Mouse (Mus musculus): Measurements from ENCODE around the gene Dstn. TPM values are rescaled to one million over a fixed set of nuclear protein-coding genes. Genes with fewer than 3 reads are reported as not detected.
A peak's percentile ranks its signal among the peaks of the same experiment; 100 is the strongest.

Dstn gene
- polyA plus RNA-seq, 1 experiment from 2014 or later = 377 TPM

DNA sequence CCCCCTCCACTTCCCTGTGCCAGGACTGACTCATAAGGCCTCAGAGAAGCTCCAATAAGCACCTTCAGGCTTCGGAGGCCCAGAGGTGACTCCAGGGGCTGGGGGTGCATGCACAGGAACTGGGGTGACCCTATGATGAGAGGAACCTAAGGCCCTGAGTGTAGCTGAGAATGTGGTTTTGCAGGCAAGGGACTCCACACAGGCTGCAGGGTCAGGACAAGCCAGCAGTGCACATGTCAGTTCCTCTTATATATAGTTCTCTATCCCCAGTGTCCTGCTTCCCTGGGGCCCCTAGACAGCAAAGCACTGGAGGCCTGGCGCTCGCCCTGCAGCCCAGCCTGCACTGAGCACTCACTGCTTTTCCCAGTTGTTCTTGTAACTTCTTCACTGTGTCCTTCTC, 32.9 kb downstream of the Dstn start:
- H3K4me3 ChIP-seq = no peak overlapping the region
- no peaks in the 10 kb centered on the region for H3K9me3 ChIP-seq
- no peaks in the 10 kb centered on the region for H3K27me3 ChIP-seq
- H3K4me1 ChIP-seq = peaks cover 23% of the 10 kb centered on the region
- no peak overlapping the region for H3K9ac ChIP-seq
- WGBS = 92% methylated on average over 3 of the region's 3 CpGs
- ATAC-seq (ENCODE audit: insufficient number of reproducible peaks, insufficient read depth, low FRiP score, low TSS enrichment, low read depth) = no peak
- H3K36me3 ChIP-seq = peaks cover 99% of the 10 kb centered on the region
- no peak overlapping the region for H3K4me2 ChIP-seq
- no peak overlapping the region for H3K27ac ChIP-seq

DNA sequence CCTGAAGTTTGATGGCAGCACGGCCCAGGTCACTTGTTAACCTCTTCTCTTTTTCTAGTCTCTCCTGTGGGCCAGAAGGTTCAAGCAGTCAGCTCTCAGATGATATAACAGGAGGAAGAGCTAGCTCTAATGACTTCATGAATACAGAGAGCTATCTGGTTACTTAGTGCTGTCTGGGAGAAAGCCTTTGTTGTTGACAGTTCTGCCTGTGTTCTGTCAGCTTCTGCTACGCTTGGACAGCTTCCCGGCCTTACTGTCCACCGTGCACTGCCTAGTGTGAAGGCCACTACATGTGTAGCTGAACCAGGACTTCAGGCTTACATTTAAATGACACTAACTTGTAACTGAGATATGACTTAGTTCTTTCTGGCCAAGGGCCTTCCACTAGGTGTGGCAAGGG, 33.3 kb downstream of the Dstn start:
- peaks cover 23% of the 10 kb centered on the region for H3K4me1 ChIP-seq
- H3K9ac ChIP-seq = no peak overlapping the region
- no peak overlapping the region for H3K4me3 ChIP-seq
- ATAC-seq (ENCODE audit: insufficient number of reproducible peaks, insufficient read depth, low FRiP score, low TSS enrichment, low read depth) = no peak
- H3K27me3 ChIP-seq = no peaks in the 10 kb centered on the region
- 89% methylated on average over 4 of the region's 4 CpGs for WGBS
- no peaks in the 10 kb centered on the region for H3K9me3 ChIP-seq
- H3K4me2 ChIP-seq = no peak overlapping the region
- H3K27ac ChIP-seq = no peak overlapping the region
- H3K36me3 ChIP-seq = peaks cover 100% of the 10 kb centered on the region

DNA sequence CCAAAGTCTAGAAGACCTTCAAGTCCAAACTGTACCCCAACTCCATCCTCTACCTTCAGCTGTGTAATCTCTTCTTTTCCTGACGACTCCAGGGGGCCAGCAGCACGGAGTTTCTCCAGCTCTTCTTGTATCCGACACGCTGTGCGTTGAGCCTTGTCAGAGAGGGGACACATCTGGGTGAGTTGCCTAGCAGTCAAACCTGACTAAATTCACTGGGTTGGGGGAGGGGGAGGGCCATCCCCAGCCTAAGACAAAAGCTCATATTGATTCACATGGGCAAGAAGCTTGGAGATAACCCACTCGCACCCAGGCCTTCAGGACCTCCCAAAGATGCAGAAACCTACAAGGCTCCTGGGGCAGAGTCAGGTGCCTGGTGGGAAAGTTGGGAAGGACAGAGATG, 34.1 kb downstream of the Dstn start:
- no peak for ATAC-seq (ENCODE audit: insufficient number of reproducible peaks, insufficient read depth, low FRiP score, low TSS enrichment, low read depth)
- H3K4me2 ChIP-seq = no peak overlapping the region
- 95% methylated on average over 6 of the region's 6 CpGs for WGBS
- H3K36me3 ChIP-seq = peaks cover 100% of the 10 kb centered on the region
- H3K4me3 ChIP-seq = no peak overlapping the region
- no peak overlapping the region for H3K9ac ChIP-seq
- no peaks in the 10 kb centered on the region for H3K9me3 ChIP-seq
- H3K4me1 ChIP-seq = peaks cover 23% of the 10 kb centered on the region
- no peaks in the 10 kb centered on the region for H3K27me3 ChIP-seq
- no peak overlapping the region for H3K27ac ChIP-seq

DNA sequence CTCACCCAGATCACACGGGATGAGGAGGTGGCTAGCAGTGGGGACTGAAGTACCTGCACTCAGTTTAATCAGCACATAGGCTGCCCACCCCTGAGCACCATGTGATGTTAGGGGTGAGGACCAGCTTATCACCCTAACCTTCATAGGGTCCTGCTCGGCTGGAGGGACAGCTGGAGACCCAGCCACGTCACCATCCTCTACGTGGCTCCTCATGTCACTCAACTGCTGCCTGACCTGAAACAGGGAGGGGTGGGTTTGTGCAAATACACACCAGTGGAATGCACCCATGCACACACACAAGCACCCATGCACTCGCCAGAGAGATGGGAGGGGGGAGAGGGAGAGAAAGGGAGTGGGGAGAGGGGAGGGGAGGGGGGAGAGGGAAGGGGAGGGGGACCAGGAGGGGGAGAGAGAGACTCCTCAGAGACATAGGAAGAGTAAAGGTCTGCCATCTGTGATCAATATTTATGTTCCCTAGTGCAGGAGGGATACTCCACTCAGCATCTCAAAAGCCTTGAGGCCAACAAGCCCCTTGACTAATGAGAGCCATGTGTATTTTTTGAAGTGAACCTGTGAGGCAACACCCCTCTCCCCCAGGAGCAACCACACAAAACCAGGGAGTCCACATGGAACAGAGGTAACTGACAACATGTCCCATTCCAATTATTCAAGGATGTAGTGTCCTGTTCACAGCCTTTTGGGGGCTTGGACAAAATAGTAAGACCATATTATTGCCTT, 35.3 kb downstream of the Dstn start:
- Histone ChIP-seq H3K9me3 (no peaks in the 10 kb centered on the region), H3K4me2 (no peak overlapping the region), H3K36me3 (peaks cover 100% of the 10 kb centered on the region), H3K4me1 (peaks cover 23% of the 10 kb centered on the region), H3K27me3 (no peaks in the 10 kb centered on the region), H3K27ac (peak overlapping the region; percentile 16; the same call in 1 of the 2 replicates), H3K4me3 (no peak overlapping the region), H3K9ac (no peak overlapping the region)
- no peak for ATAC-seq (ENCODE audit: insufficient number of reproducible peaks, insufficient read depth, low FRiP score, low TSS enrichment, low read depth)
- 62% methylated on average over 5 of the region's 5 CpGs for WGBS

DNA sequence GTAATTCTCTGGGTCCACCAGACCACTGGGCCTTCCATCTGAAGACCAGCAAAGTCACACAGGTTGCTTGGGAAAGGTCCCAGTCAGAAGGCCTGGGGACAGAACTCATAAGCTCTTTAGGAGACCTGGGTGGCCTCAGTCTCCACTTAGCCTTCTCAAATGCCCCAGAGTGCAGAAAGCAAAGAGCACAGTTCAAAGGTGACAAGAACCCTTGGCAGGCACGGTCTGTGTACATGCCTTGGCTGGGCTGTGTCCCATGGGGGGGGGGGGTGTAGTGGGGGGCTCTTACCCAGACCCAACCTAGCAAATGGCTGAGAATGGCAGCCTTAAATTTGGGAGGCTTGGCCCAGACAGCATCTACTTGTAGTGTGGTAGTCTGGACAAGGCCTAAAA, 35.9 kb downstream of the Dstn start:
- Histone ChIP-seq H3K27me3 (no peaks in the 10 kb centered on the region), H3K4me3 (no peak overlapping the region), H3K36me3 (peaks cover 100% of the 10 kb centered on the region), H3K9me3 (no peaks in the 10 kb centered on the region), H3K9ac (no peak overlapping the region), H3K27ac (peak overlapping the region; percentile 16; the same call in 1 of the 2 replicates), H3K4me2 (no peak overlapping the region), H3K4me1 (peaks cover 23% of the 10 kb centered on the region)
- ATAC-seq (ENCODE audit: insufficient number of reproducible peaks, insufficient read depth, low FRiP score, low TSS enrichment, low read depth) = no peak
- WGBS = 31% methylated on average over 1 of the region's 1 CpGs

DNA sequence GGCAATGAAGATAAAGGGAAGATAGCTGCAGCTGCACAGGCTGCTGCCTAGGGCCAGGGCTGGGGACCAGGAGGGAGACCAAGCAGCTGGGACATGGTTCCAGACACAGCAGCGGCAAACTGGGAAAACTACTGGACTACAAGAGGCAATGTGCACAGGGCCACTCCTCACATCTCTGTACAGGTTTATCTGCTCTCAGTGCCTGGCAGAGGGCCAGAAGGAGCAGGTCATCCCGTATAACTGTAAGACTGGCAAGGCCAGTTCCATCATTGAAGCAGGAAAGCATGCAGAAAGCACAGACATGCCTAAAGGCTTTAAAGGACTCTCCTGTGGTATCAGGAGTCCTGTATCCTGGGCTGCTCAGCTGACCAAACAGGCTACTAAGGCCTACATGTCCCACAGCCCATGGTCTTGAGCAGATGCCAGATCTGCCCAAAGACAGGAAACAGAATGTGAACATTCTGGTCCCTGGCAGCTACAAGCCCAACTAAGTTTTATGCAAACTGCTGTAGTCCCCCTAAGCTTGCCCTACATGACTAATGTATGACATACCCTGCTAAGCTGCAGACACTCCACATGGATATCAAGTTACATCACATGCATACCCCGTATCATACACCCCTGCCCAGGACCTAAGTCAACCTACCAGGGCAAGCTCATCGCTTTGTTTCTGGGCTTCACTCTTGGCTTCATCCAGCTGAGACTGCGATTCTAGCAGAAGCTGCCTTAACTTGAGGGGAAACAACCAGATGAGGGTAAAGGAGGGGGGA, 36.6 kb downstream of the Dstn start:
- ATAC-seq (ENCODE audit: insufficient number of reproducible peaks, insufficient read depth, low FRiP score, low TSS enrichment, low read depth) = no peak
- WGBS = 51% methylated on average over 5 of the region's 5 CpGs
- no peaks in the 10 kb centered on the region for H3K27me3 ChIP-seq
- H3K27ac ChIP-seq = peak overlapping the region; percentile 16; the same call in 1 of the 2 replicates
- no peak overlapping the region for H3K9ac ChIP-seq
- no peak overlapping the region for H3K4me3 ChIP-seq
- H3K4me1 ChIP-seq = peaks cover 23% of the 10 kb centered on the region
- peaks cover 100% of the 10 kb centered on the region for H3K36me3 ChIP-seq
- H3K9me3 ChIP-seq = no peaks in the 10 kb centered on the region
- H3K4me2 ChIP-seq = no peak overlapping the region

DNA sequence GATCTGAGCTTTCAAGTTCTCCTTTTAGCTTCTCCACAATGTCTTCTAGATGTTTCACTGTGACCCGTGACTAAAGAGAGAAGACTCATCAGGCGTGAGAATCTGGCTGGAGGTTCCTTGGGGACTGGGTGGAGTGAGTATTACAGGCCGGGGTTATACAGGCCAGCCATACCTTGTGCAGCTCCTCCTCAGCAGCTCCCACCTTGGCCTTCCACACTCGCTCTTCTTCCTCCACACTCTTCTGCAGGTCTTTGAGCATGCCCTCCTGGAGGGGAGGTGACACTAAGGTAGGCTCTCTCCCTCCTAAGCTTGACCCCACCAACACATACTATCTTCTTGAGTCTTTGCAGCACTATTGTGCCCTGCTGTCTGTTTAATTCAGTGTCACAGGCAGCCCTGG, 38.8 kb downstream of the Dstn start:
- no peak overlapping the region for H3K27ac ChIP-seq
- 88% methylated on average over 4 of the region's 4 CpGs for WGBS
- no peaks in the 10 kb centered on the region for H3K9me3 ChIP-seq

DNA sequence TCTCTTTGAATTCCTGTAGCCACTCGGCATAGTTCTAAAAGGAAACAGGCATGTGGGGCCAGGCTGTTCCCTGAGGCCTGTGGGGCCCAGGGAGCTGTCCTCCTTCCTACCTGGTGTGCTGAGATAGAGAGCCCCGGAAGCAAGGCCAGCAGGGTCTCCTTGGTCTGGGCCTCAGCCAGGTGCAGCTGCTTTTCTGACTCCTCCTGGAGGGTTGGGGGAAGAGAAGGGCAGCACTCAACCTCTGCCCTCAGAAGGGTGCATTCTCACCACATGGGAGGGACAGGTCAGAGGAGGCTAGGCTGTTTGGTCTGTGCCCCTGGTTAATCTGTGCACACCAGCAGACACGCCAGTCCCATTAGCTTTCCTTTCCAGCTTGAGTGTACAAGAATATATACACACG, 39.9 kb downstream of the Dstn start:
- H3K9ac ChIP-seq = no peak overlapping the region
- peaks cover 4% of the 10 kb centered on the region; the same call in 1 of the 2 replicates for H3K9me3 ChIP-seq
- H3K4me2 ChIP-seq = no peak overlapping the region
- H3K27me3 ChIP-seq = no peaks in the 10 kb centered on the region
- H3K4me3 ChIP-seq = no peak overlapping the region
- H3K27ac ChIP-seq = no peak overlapping the region
- 89% methylated on average over 4 of the region's 4 CpGs for WGBS
- peaks cover 22% of the 10 kb centered on the region for H3K4me1 ChIP-seq
- ATAC-seq (ENCODE audit: insufficient number of reproducible peaks, insufficient read depth, low FRiP score, low TSS enrichment, low read depth) = no peak
- peaks cover 92% of the 10 kb centered on the region for H3K36me3 ChIP-seq

More for the DNA sequence above, 38.8 kb downstream of the Dstn start:
- Histone ChIP-seq H3K4me3 (no peak overlapping the region), H3K4me1 (peaks cover 23% of the 10 kb centered on the region), H3K27me3 (no peaks in the 10 kb centered on the region), H3K9ac (no peak overlapping the region), H3K4me2 (no peak overlapping the region), H3K36me3 (peaks cover 96% of the 10 kb centered on the region)
- ATAC-seq (ENCODE audit: insufficient number of reproducible peaks, insufficient read depth, low FRiP score, low TSS enrichment, low read depth) = no peak

DNA sequence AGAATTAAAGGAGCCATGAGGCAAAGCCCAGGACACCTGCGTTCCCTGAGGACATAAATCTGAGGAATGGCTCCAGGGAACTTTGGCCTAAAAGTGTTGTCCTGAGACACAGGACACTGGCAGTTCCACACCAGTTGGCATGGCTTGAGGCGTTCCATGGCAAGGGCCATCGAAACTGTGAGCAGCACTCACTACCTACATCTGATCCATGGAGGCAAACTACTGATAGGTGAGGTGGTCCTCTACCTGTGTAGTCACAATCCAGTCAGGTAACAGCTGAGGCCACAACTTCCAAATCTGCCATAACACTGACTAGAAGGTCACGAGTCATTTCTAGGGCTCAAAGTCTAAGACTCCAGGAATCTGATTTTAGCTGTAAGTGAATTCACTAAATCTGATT, 40.6 kb downstream of the Dstn start:
- peaks cover 89% of the 10 kb centered on the region for H3K36me3 ChIP-seq
- no peak overlapping the region for H3K4me2 ChIP-seq
- H3K4me1 ChIP-seq = peaks cover 15% of the 10 kb centered on the region
- 94% methylated on average over 4 of the region's 4 CpGs for WGBS
- ATAC-seq (ENCODE audit: insufficient number of reproducible peaks, insufficient read depth, low FRiP score, low TSS enrichment, low read depth) = no peak
- H3K9ac ChIP-seq = no peak overlapping the region
- peaks cover 5% of the 10 kb centered on the region; the same call in 1 of the 2 replicates for H3K9me3 ChIP-seq
- H3K27me3 ChIP-seq = no peaks in the 10 kb centered on the region
- H3K4me3 ChIP-seq = no peak overlapping the region
- H3K27ac ChIP-seq = no peak overlapping the region

DNA sequence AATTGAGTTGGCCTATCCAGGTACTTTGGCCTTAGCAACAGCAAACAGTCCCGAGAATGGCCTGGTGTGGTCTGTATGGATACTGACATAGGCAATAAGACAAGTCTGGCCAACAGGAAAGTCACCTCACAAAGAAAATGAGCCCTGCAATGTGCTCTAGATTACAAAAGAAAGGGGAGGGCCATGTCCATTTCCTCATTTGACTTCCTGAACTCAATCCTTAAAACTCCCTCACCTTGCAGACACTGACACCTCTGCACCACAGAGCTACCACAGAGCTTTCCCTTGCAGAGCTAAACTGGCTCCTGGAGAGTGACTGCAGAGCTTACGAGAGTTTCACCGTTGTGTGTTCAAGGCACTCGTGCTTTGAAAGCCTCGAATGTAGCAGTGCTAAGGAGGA, 47.1 kb downstream of the Dstn start:
- Histone ChIP-seq H3K4me1 (no peaks in the 10 kb centered on the region), H3K9ac (no peak overlapping the region), H3K9me3 (peaks cover 7% of the 10 kb centered on the region; the same call in 1 of the 2 replicates), H3K27me3 (no peaks in the 10 kb centered on the region), H3K4me3 (no peak overlapping the region), H3K36me3 (peaks cover 88% of the 10 kb centered on the region), H3K4me2 (no peak overlapping the region), H3K27ac (no peak overlapping the region)
- no peak for ATAC-seq (ENCODE audit: insufficient number of reproducible peaks, insufficient read depth, low FRiP score, low TSS enrichment, low read depth)
- WGBS = 95% methylated on average over 5 of the region's 5 CpGs

DNA sequence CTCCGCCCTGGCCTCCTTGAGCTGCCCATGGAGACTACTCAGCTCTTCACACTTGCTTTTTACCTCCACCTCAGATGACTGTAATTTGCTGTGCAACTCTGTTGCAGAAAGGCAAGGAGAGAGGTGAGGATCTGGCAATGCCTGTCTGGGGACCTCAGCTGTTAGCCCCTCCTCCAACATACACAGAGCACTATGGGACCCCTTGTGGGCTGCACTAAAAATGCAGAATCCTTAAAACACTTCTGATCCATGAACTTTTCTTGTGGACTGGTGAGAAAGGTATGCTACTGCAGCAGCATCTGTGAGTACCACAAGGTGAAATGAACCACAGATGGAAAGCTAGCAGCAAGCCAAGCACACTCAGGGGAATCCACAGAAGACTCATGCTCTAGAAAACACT, 48.2 kb downstream of the Dstn start:
- WGBS = 94% methylated on average over 1 of the region's 1 CpGs
- ATAC-seq (ENCODE audit: insufficient number of reproducible peaks, insufficient read depth, low FRiP score, low TSS enrichment, low read depth) = no peak
- H3K4me2 ChIP-seq = no peak overlapping the region
- no peaks in the 10 kb centered on the region for H3K27me3 ChIP-seq
- no peaks in the 10 kb centered on the region for H3K4me1 ChIP-seq
- peaks cover 7% of the 10 kb centered on the region; the same call in 1 of the 2 replicates for H3K9me3 ChIP-seq
- no peak overlapping the region for H3K27ac ChIP-seq
- peaks cover 88% of the 10 kb centered on the region for H3K36me3 ChIP-seq
- H3K4me3 ChIP-seq = no peak overlapping the region
- H3K9ac ChIP-seq = no peak overlapping the region

DNA sequence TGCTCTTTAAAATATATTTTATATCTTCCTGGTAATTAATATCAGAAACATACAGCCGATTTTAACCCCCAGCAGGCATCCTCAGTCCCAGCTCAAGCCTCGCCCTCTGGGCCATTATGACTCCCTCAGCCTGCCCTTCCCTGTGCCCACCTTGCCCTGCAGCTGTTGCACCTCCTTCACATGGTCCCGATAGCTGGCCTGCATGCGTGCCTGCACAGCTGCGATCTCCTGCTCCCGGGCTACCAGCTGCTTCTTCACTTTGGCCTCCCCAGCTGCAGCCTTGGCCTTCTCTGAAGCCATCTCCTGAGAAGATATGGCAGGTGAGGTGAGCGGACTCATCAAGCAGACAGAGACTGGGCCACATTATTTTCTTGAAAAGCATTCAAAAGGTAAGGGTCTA, 54.1 kb downstream of the Dstn start:
- WGBS = 90% methylated on average over 7 of the region's 7 CpGs
- Histone ChIP-seq H3K9ac (no peak overlapping the region), H3K4me3 (no peak overlapping the region), H3K36me3 (peaks cover 98% of the 10 kb centered on the region), H3K4me2 (no peak overlapping the region), H3K27me3 (no peaks in the 10 kb centered on the region), H3K9me3 (no peaks in the 10 kb centered on the region), H3K27ac (no peak overlapping the region), H3K4me1 (no peaks in the 10 kb centered on the region)
- ATAC-seq (ENCODE audit: insufficient number of reproducible peaks, insufficient read depth, low FRiP score, low TSS enrichment, low read depth) = no peak

All from embryonic facial prominence, embryonic 13.5 days (tissue).